24 mouse cellular contexts compared by ENCODE assay signal in genomic region chr6:22506871-22507270, GRCm38 (mm10).
DNase-seq lines count a peak whose midpoint lies in the region; ATAC-seq lines count a peak whose summit lies in the region.
"Had no signal": no experiment of that assay in that cellular context is flagged by ENCODE, and none has a peak within 500 bp of the region (broad histone marks: within the 10 kb centered on the region; RNA-seq: fewer than 3 reads in every experiment).

No protein-coding gene starts in this region.

- H3K36me3 ChIP-seq in heart, embryonic 11.5 days (ENCODE audit: control insufficient read depth, insufficient read depth, low read length), result no peaks in the 10 kb centered on the region
- H3K36me3 ChIP-seq: embryonic facial prominence, embryonic 13.5 days; forebrain, embryonic 12.5 days; heart, embryonic 15.5 days; hindbrain, embryonic 12.5 days; liver, embryonic 13.5 days; midbrain, embryonic 13.5 days; stomach, embryonic 15.5 days had no signal

- no peak overlapping the region for H3K27ac ChIP-seq in heart, embryonic 11.5 days (ENCODE audit: low read depth, low read length)
- H3K27ac ChIP-seq: embryonic facial prominence, embryonic 13.5 days; forebrain, embryonic 12.5 days; heart, embryonic 15.5 days; hindbrain, embryonic 12.5 days; kidney, postnatal 0 days; liver, embryonic 13.5 days; midbrain, embryonic 13.5 days; stomach, embryonic 15.5 days had no signal

- no peak for ATAC-seq in heart, embryonic 11.5 days (replicated peaks; ENCODE audit: insufficient number of reproducible peaks, low FRiP score, low TSS enrichment)
- ATAC-seq: midbrain, embryonic 13.5 days had no signal

- no peak overlapping the region for H3K4me3 ChIP-seq in heart, embryonic 11.5 days (ENCODE audit: low read depth, low read length)
- H3K4me3 ChIP-seq: embryonic facial prominence, embryonic 13.5 days; erythroblast, embryonic 14.5 days; forebrain, embryonic 12.5 days; heart, embryonic 15.5 days; hindbrain, embryonic 12.5 days; liver, embryonic 13.5 days; megakaryocyte, embryonic 14.5 days; midbrain, embryonic 13.5 days; stomach, embryonic 15.5 days had no signal

- no peaks in the 10 kb centered on the region for H3K9me3 ChIP-seq in heart, embryonic 11.5 days (replicated peaks; ENCODE audit: control insufficient read depth, low read length)
- H3K9me3 ChIP-seq: embryonic facial prominence, embryonic 13.5 days; forebrain, embryonic 12.5 days; heart, embryonic 15.5 days; hindbrain, embryonic 12.5 days; liver, embryonic 13.5 days; megakaryocyte, embryonic 14.5 days; stomach, embryonic 15.5 days had no signal

- WGBS in heart, embryonic 11.5 days (ENCODE audit: insufficient replicate concordance), result 71% methylated on average over 1 of the region's 1 CpGs

- no peak overlapping the region for H3K4me2 ChIP-seq in heart, embryonic 11.5 days
- H3K4me2 ChIP-seq: embryonic facial prominence, embryonic 13.5 days; forebrain, embryonic 12.5 days; heart, embryonic 15.5 days; hindbrain, embryonic 12.5 days; liver, embryonic 13.5 days; midbrain, embryonic 13.5 days; stomach, embryonic 15.5 days had no signal

- peak; percentile 41 for DNase-seq in adrenal gland, adult 2 months
- DNase-seq in adrenal gland, adult 18-20 months (ENCODE audit: low spot score in 2 of 2), result no peak
- DNase-seq in heart, adult 9 months (ENCODE audit: low spot score in 2 of 2), result peak; percentile 13 to 16
- DNase-seq in ovary, postnatal 36 days (ENCODE audit: low spot score), result peak; percentile 44
- no peak for DNase-seq in ovary, postnatal 10 days (ENCODE audit: low spot score)
- DNase-seq in thymus, postnatal 10 days (ENCODE audit: low spot score in 2 of 2), result no peak
- DNase-seq: cerebellum, adult 11 months; cerebellum, postnatal 36 days; embryo, embryonic 11 days; kidney, adult 18-20 months; layer of hippocampus, adult 9-11 months; liver, embryonic 13.5 days; lung, adult 2 months; thymus, postnatal 36 days had no signal

- H3K27me3 ChIP-seq in heart, embryonic 11.5 days (ENCODE audit: control insufficient read depth, insufficient read depth, low read length), result no peaks in the 10 kb centered on the region
- H3K27me3 ChIP-seq: embryonic facial prominence, embryonic 13.5 days; forebrain, embryonic 12.5 days; heart, embryonic 15.5 days; hindbrain, embryonic 12.5 days; liver, embryonic 13.5 days; midbrain, embryonic 13.5 days; stomach, embryonic 15.5 days had no signal

- H3K9ac ChIP-seq in heart, embryonic 11.5 days (ENCODE audit: low read depth, low read length), result no peak overlapping the region
- H3K9ac ChIP-seq: embryonic facial prominence, embryonic 13.5 days; forebrain, embryonic 12.5 days; heart, embryonic 15.5 days; hindbrain, embryonic 12.5 days; liver, embryonic 13.5 days; midbrain, embryonic 13.5 days; stomach, embryonic 15.5 days had no signal

- no peaks in the 10 kb centered on the region for H3K4me1 ChIP-seq in heart, embryonic 11.5 days (ENCODE audit: control insufficient read depth, insufficient read depth, low read length)
- H3K4me1 ChIP-seq: embryonic facial prominence, embryonic 13.5 days; forebrain, embryonic 12.5 days; heart, embryonic 15.5 days; hindbrain, embryonic 12.5 days; liver, embryonic 13.5 days; midbrain, embryonic 13.5 days; stomach, embryonic 15.5 days had no signal

Comparison
In these comparisons a context has a peak if more than half of its experiments do, and no peak if none do; other contexts are left out.
1. DNase-seq: peak in adrenal gland, adult 2 months (single experiment), heart, adult 9 months (2 of 2) and ovary, postnatal 36 days (single experiment); none in adrenal gland, adult 18-20 months (0 of 2), ovary, postnatal 10 days (single experiment) and thymus, postnatal 10 days (0 of 2).